Mouse (Mus musculus): ENCODE data around the gene Mrnip. TPM values are rescaled to one million over a fixed set of nuclear protein-coding genes. Genes with fewer than 3 reads are reported as not detected.

Mrnip gene
- polyA plus RNA-seq, 1 experiment: 8.3 TPM

DNA sequence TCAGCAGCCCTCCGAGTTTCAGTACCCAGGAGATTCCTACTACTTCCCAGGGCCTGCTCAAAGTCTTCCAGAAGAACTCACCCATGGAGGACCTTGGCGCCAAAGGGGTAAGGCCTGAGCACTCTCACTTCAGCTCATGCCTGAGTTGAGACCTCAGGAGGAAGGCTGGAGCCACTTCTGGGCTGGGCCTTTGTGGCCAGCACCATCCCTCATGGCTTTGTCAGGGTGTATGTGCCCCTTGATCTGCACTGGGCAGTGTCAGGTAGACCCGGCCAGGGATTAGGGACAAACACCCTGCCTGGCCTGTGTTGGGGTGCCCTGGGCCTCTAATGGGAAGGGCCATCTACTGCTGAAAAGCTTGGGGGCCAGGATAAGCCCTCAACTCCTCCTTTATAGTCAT is 22.9 kb upstream of the Mrnip start:
- no peak for TF ChIP-seq GATA1 (IDR thresholded peaks at IDR 0.05; ENCODE audit: low read length)

DNA sequence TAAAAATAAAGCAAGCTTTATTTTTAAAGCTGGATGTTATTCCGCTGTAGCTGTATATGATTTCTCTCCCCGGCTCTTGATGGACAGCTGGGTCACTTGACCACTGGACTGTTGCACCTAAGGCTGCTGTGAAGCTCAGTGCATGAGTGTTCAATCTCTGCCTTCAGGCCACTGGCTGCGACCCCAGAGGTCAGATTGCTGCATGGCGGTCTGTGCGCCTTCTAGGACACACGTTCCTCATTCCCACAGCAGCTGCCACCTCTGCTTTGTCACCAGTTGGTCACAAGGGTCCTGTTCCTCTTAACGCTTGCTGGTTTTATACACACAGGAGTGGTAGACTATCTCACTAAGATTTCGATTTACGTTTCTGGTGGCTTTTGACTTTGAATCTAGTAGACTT is 20.1 kb upstream of the Mrnip start:
- no peak for TF ChIP-seq GATA1 (IDR thresholded peaks at IDR 0.05; ENCODE audit: low read length)

DNA sequence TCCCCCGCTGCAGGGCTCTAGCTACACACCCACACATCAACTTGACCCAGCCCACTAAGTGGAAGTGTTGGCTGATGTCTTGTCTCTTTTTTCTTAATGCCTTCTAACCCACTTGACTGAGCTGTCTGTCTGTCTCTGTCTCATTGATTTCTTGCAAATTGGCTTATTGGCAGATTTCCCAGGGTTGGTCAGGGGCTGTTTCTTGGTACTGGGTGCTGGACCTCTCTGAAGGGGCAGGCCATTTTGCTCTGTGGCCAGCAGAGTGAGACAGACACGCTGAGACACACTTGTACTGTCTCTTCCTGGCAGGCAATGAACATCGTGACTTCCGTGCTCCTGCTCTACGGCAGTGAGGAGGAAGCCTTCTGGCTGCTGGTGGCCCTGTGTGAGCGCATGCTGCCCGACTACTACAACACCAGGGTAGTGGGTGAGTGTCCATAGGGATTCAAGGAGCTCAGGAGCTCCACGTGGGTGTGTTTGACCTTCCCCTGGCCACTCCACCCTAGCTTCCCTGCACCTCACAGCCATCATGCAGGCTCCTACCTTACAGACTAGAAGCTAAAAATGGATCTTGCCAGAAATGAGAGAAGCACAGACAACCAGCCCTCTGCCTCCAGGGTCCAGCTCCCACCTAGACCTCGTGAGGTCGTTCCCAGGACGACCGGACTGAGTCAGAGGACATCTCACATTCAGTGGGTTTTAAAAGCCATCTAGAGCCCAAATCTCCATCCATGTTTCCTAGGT is 19.3 kb upstream of the Mrnip start:
- TF ChIP-seq GATA1 (IDR thresholded peaks at IDR 0.05; ENCODE audit: low read length): no peak

DNA sequence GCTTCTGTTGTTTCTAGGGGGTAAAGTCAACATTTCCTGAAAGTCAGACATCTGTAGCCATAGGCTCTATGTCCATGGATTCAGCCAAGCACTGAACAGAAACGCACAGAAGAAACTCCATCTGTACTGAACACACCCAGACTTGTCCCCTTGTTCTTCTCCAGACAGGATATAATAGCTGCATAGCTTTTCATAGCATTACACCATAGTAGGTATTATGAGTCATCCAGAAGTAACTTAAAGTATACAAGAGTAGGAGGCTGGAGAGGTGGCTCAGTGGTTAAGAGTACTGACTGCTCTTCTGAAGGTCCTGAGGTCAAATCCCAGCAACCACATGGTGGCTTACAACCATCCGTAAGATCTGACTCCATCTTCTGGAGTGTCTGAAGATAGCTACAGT is 18.5 kb upstream of the Mrnip start:
- no peak for TF ChIP-seq GATA1 (IDR thresholded peaks at IDR 0.05; ENCODE audit: low read length)

DNA sequence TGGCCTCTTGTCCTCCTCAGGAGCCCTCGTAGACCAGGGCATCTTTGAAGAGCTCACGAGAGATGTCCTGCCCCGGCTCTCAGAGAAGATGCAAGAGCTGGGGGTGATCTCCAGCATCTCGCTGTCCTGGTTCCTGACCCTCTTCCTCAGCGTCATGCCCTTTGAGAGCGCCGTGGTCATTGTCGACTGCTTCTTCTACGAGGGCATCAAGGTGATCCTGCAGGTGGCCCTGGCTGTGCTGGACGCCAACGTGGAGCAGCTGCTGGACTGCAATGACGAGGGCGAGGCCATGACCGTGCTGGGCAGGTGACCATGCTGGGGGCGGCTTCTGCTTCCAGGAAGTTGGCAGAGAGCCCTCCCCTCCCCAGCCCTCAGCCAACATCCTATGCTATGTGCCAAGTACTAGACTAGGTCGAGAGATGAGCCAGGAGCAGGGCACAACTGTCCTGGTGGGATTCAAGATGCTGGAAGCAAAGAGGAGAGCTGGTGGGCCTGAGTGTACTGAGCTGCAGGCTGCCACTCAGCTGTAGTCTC is 17.5 kb upstream of the Mrnip start:
- TF ChIP-seq GATA1 (IDR thresholded peaks at IDR 0.05; ENCODE audit: low read length): no peak

DNA sequence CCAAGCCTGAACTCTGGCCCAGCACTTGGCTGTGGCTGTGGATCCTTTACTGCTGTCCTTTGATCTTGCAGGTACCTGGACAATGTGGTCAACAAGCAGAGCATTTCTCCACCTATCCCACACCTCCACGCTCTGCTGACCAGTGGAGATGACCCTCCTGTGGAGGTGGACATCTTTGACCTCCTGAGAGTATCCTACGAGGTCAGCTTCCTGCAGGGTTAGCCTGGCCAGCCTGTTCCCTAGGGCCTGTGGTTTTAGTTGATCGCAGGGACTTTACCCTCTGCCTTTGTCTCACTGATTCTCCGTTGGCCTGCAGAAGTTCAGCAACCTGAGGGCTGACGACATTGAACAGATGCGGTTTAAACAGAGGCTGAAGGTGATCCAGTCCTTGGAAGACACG is 15.9 kb upstream of the Mrnip start:
- no peak for TF ChIP-seq GATA1 (IDR thresholded peaks at IDR 0.05; ENCODE audit: low read length)

DNA sequence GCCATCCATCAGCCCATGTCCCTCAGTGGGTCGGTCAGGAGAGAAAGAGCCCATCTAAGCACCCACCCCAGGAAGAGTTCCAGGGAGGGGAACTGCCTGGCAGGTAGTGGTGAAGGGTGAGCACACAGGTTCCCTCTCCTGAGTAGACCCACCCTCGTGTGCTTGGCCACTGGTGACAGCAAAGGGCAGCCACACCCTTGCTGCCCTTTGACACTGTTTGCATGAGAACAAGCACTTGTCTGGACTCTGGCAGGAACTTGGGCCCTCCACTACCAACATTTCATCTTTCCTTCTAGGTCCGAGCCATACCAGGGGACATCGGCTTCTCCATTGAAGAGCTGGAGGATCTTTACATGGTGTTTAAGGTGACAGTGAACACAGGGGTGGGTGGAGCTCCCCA is 14.9 kb upstream of the Mrnip start:
- TF ChIP-seq GATA1 (IDR thresholded peaks at IDR 0.05; ENCODE audit: low read length): no peak

DNA sequence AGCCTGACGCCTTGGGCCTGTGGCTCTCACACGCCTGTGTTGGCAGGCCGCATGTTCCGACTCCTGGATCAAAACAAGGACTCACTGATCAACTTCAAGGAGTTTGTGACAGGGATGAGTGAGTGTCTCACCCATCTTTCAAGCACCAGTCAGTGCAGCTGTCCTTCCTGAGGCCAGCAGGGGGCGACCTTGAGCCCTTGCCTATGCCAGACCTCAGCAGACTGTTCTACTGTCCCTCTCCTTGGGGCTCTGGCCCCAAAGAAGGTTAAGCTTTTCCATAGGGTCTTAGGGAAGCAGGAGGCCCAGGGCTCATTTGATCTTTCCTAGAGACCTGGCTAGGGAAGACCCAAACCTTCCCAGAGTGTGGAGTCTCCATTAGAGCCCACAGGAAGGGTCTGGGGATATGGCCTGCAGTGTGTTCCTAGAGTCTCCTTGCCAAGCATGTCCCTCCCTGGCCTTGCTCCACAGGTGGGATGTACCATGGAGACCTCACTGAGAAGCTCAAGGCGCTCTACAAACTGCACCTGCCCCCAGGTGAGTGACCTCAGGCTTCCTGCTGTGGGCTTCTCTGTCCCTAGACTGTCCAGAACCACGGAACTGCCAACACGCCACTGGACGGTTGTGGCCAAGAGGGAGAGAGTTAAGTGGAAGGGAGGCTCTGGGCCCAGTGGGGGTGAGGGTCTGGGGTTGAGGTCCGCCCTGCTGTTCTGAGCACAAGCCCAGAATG is 12.5 kb upstream of the Mrnip start:
- TF ChIP-seq GATA1 (IDR thresholded peaks at IDR 0.05; ENCODE audit: low read length): no peak

DNA sequence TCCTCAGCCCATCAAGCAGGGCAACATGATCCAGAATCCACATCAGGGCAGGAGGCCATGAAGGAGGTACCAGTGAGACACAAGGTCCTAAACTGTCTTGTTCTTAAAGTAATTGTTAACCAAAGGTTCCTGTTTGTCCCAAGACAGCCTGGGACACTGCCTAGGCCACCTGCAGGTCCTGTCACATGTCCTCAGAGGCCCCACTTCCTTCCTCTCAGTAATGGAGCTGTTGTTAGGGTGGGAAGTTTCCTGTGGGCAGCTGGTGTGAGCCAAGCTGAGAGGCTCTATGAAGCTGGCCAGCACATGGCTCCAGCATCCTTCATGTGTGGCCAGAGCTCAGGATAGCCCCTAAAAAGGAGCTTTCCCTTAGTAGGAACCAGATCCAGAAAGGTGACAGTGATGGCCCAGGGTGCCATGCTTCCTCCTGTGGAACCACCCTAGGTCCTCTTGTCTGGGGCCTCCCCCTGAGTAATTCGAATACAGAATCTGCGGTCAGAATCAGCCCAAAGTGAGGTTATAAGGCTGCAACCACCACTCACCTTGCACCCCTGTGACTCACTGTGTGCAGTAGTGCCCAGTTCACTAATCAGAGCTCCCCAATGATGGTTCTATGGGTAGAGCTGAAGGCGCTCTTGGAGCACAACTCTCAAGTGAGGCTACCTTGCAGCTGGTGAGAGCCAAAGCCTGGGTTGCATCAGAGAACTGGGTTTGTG is 11.8 kb upstream of the Mrnip start:
- TF ChIP-seq GATA1 (IDR thresholded peaks at IDR 0.05; ENCODE audit: low read length): no peak

DNA sequence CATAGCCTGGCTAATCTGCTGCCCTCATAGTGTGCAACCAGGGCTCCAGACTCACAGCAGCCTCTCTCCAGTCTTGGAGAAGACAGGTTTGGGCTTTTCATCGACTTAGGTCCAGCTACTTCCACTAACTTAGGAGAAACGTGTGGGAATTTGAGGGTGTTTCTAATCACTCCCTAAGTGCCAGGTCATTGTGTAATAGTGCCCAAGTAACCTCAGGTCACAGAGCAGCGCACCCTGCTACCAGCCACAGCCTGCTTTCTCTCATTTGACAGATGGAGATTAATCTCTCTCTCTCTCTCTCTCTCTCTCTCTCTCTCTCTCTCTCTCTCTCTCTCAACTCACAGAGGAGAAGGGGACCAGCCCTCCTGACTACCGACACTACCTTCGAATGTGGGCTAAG is 5.9 kb upstream of the Mrnip start:
- no peak for TF ChIP-seq GATA1 (IDR thresholded peaks at IDR 0.05; ENCODE audit: low read length)

DNA sequence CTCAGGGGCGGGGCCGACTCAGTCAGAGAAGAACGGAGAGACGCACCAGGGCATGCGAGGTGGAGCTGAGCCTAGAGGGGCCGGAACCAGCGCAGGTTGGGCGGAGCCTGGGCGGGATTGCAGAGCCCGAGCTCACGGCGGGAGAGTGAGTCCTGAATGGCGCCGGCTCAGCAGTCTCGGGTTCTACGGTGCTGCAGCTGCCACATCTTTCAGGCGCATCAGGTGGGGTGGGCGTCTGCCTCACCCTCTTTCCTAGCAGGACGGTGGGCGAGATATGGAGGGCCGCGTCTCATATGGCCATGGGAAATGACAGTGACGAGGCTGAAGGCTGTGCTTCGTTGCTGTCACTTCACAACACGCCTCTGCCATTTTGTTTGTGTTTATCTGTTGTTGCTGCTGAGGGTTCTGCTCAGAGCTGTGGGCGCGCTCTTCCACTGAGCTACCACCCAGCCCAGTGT is 515 bp downstream of the Mrnip start:
- TF ChIP-seq GATA1 (IDR thresholded peaks at IDR 0.05; ENCODE audit: low read length): no peak

DNA sequence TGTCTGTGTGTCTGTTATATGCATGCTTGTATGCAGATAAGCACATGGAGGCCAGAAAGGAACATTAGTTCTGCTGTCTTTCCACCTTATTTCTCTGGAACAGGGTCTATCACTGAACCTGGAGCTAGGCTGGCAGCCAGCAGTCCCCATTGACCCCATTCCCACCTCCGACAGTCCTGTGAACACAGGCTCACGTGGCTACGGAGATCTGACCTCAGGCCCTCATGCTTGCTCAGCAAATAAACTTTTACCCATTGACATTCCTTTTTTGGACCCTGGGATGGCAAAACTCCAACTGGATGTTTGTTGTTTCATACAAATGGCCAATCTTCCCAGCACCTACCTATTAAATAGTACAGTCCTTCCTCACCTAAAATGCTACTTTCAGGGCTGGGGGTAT is 2.1 kb downstream of the Mrnip start:
- TF ChIP-seq GATA1 (IDR thresholded peaks at IDR 0.05; ENCODE audit: low read length): no peak

DNA sequence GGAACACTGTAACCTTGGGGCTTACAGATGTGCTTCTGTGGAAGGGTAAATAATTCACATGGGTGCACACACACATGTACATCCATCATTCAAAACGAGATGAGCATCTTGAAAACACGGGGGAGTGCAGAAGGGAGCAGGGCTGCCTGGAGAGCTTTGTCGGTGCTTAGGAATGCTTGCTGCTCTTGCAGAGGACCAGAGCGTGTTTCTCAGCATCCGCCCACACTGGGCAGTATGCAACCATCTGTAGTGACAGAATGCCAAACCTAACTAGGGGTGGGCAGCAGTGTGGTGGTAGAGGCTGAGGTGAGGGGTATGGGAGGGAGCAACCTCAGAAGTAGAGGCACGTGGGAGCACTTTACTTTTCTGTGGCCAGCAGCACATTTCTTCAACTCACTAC is 2.9 kb downstream of the Mrnip start:
- TF ChIP-seq GATA1 (IDR thresholded peaks at IDR 0.05; ENCODE audit: low read length): no peak

DNA sequence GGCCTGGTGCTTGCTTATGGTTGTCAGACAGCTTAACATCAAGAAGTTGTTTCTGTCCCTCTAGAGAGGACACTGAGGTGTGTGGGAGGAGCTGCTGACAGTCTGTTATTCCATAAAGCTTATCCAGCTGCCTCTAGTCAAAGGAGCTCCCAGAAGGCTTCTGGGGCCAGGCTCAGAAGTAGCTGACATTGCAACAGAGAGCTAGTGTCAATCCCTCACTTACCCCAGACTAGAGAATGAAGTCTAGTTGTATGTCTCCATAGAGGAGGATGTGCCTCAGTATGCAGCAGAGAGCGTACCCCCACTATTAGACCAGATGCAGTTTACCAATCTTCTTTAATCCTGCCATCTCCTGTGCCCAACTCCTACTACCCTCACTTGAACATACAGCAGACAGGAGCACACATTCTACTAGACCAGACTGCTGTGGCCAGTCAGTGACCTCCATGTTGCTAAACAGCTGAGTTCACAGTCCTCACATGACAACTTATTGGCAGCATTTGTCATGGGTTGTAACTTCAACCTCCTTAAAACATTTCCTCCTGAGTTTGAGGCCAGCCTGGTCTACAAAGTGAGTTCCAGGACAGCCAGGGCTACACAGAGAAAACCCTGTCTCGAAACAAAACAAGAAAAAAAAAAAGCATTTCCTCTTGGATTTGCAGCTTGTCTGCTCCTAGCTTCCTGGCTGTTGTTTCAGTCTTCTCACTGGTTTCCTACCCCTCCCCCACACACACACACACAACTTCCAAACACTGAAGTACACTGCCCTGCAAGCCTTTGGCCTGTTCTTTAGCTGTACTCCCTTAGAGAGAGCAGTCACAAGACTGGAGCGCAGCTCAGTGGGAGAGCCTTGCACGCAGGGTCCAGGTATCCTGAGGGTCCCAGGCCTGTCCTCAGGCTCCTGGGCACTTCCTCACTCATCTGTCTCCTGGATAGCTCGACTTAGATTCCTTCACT is 4.6 kb downstream of the Mrnip start:
- TF ChIP-seq GATA1 (IDR thresholded peaks at IDR 0.05; ENCODE audit: low read length): no peak
